8 mouse cellular contexts compared by ENCODE assay signal in genomic region chr5:106803094-106803493, GRCm38 (mm10).
DNase-seq lines count a peak whose midpoint lies in the region; ATAC-seq and TF ChIP-seq lines count a peak whose summit lies in the region.

No protein-coding gene starts in this region.

- H3K27ac ChIP-seq in heart, adult 2 months = no peak overlapping the region
- H3K27ac ChIP-seq in kidney, embryonic 14.5 days (ENCODE audit: low read depth, low read length) = no peak overlapping the region
- no peak overlapping the region for H3K27ac ChIP-seq in liver, embryonic 14.5 days
- H3K27ac ChIP-seq in stomach, embryonic 15.5 days = no peak overlapping the region

- H3K4me1 ChIP-seq in heart, adult 2 months (ENCODE audit: control insufficient read depth, insufficient read depth, low read length) = no peaks in the 10 kb centered on the region; the same call in 1 of the 2 replicates
- H3K4me1 ChIP-seq in kidney, embryonic 14.5 days (ENCODE audit: control insufficient read depth, insufficient read depth, low read length) = peaks cover 6% of the 10 kb centered on the region; the same call in 1 of the 2 replicates
- H3K4me1 ChIP-seq in liver, embryonic 14.5 days (replicated peaks; ENCODE audit: control insufficient read depth in 2 of 2, insufficient read depth in 2 of 2, low read length in 1 of 2) = peaks cover 0 to 5% of the 10 kb centered on the region in 2 experiments; a peak in 1 of 4 replicates
- H3K4me1 ChIP-seq in stomach, embryonic 15.5 days = peaks cover 5% of the 10 kb centered on the region

- no peaks in the 10 kb centered on the region for H3K79me2 ChIP-seq in heart, adult 2 months (replicated peaks; ENCODE audit: control insufficient read depth, insufficient read depth, low read length)

- no peak overlapping the region for H3K4me3 ChIP-seq in heart, adult 2 months
- no peak overlapping the region for H3K4me3 ChIP-seq in kidney, embryonic 14.5 days (ENCODE audit: low read length)
- H3K4me3 ChIP-seq in liver, embryonic 14.5 days (ENCODE audit: insufficient read depth in 1 of 2, low read depth in 2 of 2, low read length in 2 of 2) = no peak overlapping the region
- no peak overlapping the region for H3K4me3 ChIP-seq in stomach, embryonic 15.5 days (replicated peaks)

- H3K9me3 ChIP-seq in kidney, embryonic 14.5 days (ENCODE audit: control insufficient read depth, low read length) = no peaks in the 10 kb centered on the region
- no peaks in the 10 kb centered on the region for H3K9me3 ChIP-seq in liver, embryonic 14.5 days (ENCODE audit: control insufficient read depth, low read length)
- H3K9me3 ChIP-seq in stomach, embryonic 15.5 days = no peaks in the 10 kb centered on the region

- no peak overlapping the region for H3K4me2 ChIP-seq in kidney, embryonic 14.5 days (replicated peaks; ENCODE audit: low read depth, low read length)
- H3K4me2 ChIP-seq in liver, embryonic 14.5 days (ENCODE audit: low read depth) = peak overlapping the region; percentile 58; the same call in 1 of the 2 replicates
- H3K4me2 ChIP-seq in stomach, embryonic 15.5 days = 0 out of 2 replicates have a peak overlapping the region, but pooled peaks have one; percentile 21

- H3K36me3 ChIP-seq in heart, adult 2 months (ENCODE audit: control insufficient read depth, insufficient read depth, low read length) = no peaks in the 10 kb centered on the region
- no peaks in the 10 kb centered on the region for H3K36me3 ChIP-seq in kidney, embryonic 14.5 days (ENCODE audit: control insufficient read depth, insufficient read depth, low read length)
- no peaks in the 10 kb centered on the region for H3K36me3 ChIP-seq in liver, embryonic 14.5 days (replicated peaks; ENCODE audit: control insufficient read depth, insufficient read depth, low read depth)
- H3K36me3 ChIP-seq in stomach, embryonic 15.5 days = no peaks in the 10 kb centered on the region

- no peaks in the 10 kb centered on the region; the same call in 1 of the 2 replicates for H3K27me3 ChIP-seq in heart, adult 2 months (ENCODE audit: control insufficient read depth, insufficient read depth, low read length)
- H3K27me3 ChIP-seq in kidney, embryonic 14.5 days (ENCODE audit: control insufficient read depth, insufficient read depth, low read length) = peaks cover 3% of the 10 kb centered on the region; the same call in 1 of the 2 replicates
- H3K27me3 ChIP-seq in liver, embryonic 14.5 days (ENCODE audit: control insufficient read depth, insufficient read depth, low read length) = no peaks in the 10 kb centered on the region
- H3K27me3 ChIP-seq in stomach, embryonic 15.5 days (replicated peaks) = no peaks in the 10 kb centered on the region

- intact Hi-C loops in heart, adult 2 months (cut with DNase I) = loop anchor here (5.0 kb wide), 3 partner anchors 106 to 876 kb away; partner anchors contain the start of gene Zfp644

- TF ChIP-seq CTCF in heart, adult 2 months (IDR thresholded peaks at IDR 0.05) = peak; percentile 80
- TF ChIP-seq CTCF in liver, embryonic 14.5 days (IDR thresholded peaks at IDR 0.05; ENCODE audit: low read depth) = peak; percentile 85

- no peak overlapping the region for H3K9ac ChIP-seq in heart, adult 2 months (ENCODE audit: low read depth, low read length)
- no peak overlapping the region for H3K9ac ChIP-seq in kidney, embryonic 14.5 days (ENCODE audit: low read depth, low read length)
- H3K9ac ChIP-seq in liver, embryonic 14.5 days (replicated peaks) = no peak overlapping the region
- H3K9ac ChIP-seq in stomach, embryonic 15.5 days = no peak overlapping the region

- DNase-seq in A20 (ENCODE audit: low read depth, low spot score) = peak; percentile 81
- DNase-seq in embryo, embryonic 10 days (ENCODE audit: low spot score) = peak; percentile 75
- DNase-seq in heart, adult 2 months = peak; percentile 59 to 71
- peak; percentile 16 to 32 (median 18) for DNase-seq in liver, embryonic 14.5 days (ENCODE audit: low read depth in 3 of 3, low spot score in 3 of 3)
- peak; percentile 76 for DNase-seq in natural killer cell, adult 2 months (ENCODE audit: low spot score in 2 of 2)

- ATAC-seq in activated CD4-positive, CD25-positive, alpha-beta regulatory T cell, adult 4 months = peak; percentile 48
- peak; percentile 9; the same call in 1 of the 2 replicates for ATAC-seq in kidney, embryonic 14.5 days (ENCODE audit: low FRiP score, low TSS enrichment)
- peak; percentile 34; the same call in 1 of the 2 replicates for ATAC-seq in liver, embryonic 14.5 days (ENCODE audit: insufficient read depth)
- ATAC-seq in stomach, embryonic 15.5 days (ENCODE audit: insufficient read depth, low FRiP score, low read depth) = no peak

- WGBS in heart, adult 2 months = 2% methylated on average over 12 of the region's 12 CpGs
- 2% methylated on average over 12 of the region's 12 CpGs for WGBS in kidney, embryonic 14.5 days
- WGBS in liver, embryonic 14.5 days (ENCODE audit: insufficient replicate concordance) = under 1% methylated on average over 12 of the region's 12 CpGs
- 1% methylated on average over 12 of the region's 12 CpGs for WGBS in stomach, embryonic 15.5 days

- TF ChIP-seq POLR2A in heart, adult 2 months (IDR thresholded peaks at IDR 0.05; ENCODE audit: insufficient read depth, low read depth, low read length) = no peak

- TF ChIP-seq EP300 in heart, adult 2 months (IDR thresholded peaks at IDR 0.05; ENCODE audit: insufficient read depth, low read depth, low read length) = no peak
- TF ChIP-seq EP300 in liver, embryonic 14.5 days (IDR thresholded peaks at IDR 0.05; ENCODE audit: low read depth) = no peak

Comparison
In these comparisons a context has a peak if more than half of its experiments do, and no peak if none do; other contexts are left out.
1. DNase-seq: peak in every context shown above with its lines; median percentile 81 in A20; 76 in natural killer cell, adult 2 months; 75 in embryo, embryonic 10 days; 65 in heart, adult 2 months; 18 in liver, embryonic 14.5 days.